Mouse (Mus musculus) thymus, postnatal 4 days (tissue): ENCODE data around the gene Col18a1.

ENCODE experiments used
- DNase-seq: peaks from one replicate; pipeline ENCODE4 v3.0.0; 2021

Gene Col18a1

GRCm38 (mm10) chr10:77103689-77104088, 62.7 kb downstream of the Col18a1 start:
- DNase-seq: no peak

GRCm38 (mm10) chr10:77099777-77100176, 66.6 kb downstream of the Col18a1 start:
- DNase-seq: no peak

- no peak for DNase-seq
Measured at GRCm38 (mm10) chr10:77098619-77099018, 67.7 kb downstream of the Col18a1 start.

- DNase-seq: no peak
Measured at GRCm38 (mm10) chr10:77097890-77098200, 68.5 kb downstream of the Col18a1 start.

- no peak for DNase-seq
Measured at GRCm38 (mm10) chr10:77097006-77097889, 69.1 kb downstream of the Col18a1 start.

- DNase-seq: no peak
Measured at GRCm38 (mm10) chr10:77095666-77096065, 70.7 kb downstream of the Col18a1 start.

- no peak for DNase-seq
Measured at GRCm38 (mm10) chr10:77093817-77094216, 72.5 kb downstream of the Col18a1 start.

GRCm38 (mm10) chr10:77091538-77092097, 74.7 kb downstream of the Col18a1 start:
- no peak for DNase-seq

- DNase-seq: no peak
Measured at GRCm38 (mm10) chr10:77090063-77090462, 76.3 kb downstream of the Col18a1 start.

- DNase-seq: no peak
Measured at GRCm38 (mm10) chr10:77089336-77089735, 77.0 kb downstream of the Col18a1 start.

GRCm38 (mm10) chr10:77084568-77084967, 81.8 kb downstream of the Col18a1 start:
- no peak for DNase-seq

GRCm38 (mm10) chr10:77082921-77083320, 83.4 kb downstream of the Col18a1 start:
- no peak for DNase-seq

GRCm38 (mm10) chr10:77082453-77082852, 83.9 kb downstream of the Col18a1 start:
- DNase-seq: peak; percentile 88

- DNase-seq: no peak
Measured at GRCm38 (mm10) chr10:77078961-77079360, 87.4 kb downstream of the Col18a1 start.

GRCm38 (mm10) chr10:77078456-77078855, 87.9 kb downstream of the Col18a1 start:
- DNase-seq: no peak

GRCm38 (mm10) chr10:77074276-77074974, 91.9 kb downstream of the Col18a1 start:
- DNase-seq: no peak

- DNase-seq: peak; percentile 86
Measured at GRCm38 (mm10) chr10:77070072-77070471, 96.3 kb downstream of the Col18a1 start.

- DNase-seq: no peak
Measured at GRCm38 (mm10) chr10:77068469-77068868, 97.9 kb downstream of the Col18a1 start.

GRCm38 (mm10) chr10:77064659-77065058, 101.7 kb downstream of the Col18a1 start:
- no peak for DNase-seq

GRCm38 (mm10) chr10:77064239-77064638, 102.1 kb downstream of the Col18a1 start:
- no peak for DNase-seq

- no peak for DNase-seq
Measured at GRCm38 (mm10) chr10:77062393-77063010, 103.8 kb downstream of the Col18a1 start.

GRCm38 (mm10) chr10:77061426-77061825, 104.9 kb downstream of the Col18a1 start:
- no peak for DNase-seq

GRCm38 (mm10) chr10:77056768-77057167, 109.6 kb downstream of the Col18a1 start:
- DNase-seq: no peak
